Mouse (Mus musculus) heart, adult 2 months (tissue): ENCODE results near the gene Gm49321.

Experiments
- CTCF ChIP-seq: fragments of 200-600 bp; IDR thresholded peaks from 2 replicates; pipeline ENCODE4 v1.8.1; 2022; ENCODE audit warnings: antibody characterized with exemption, mild to moderate bottlenecking, moderate library complexity
- EP300 ChIP-seq: fragments of 200-500 bp; IDR thresholded peaks from 2 replicates; pipeline ENCODE4 v1.6.1; 2011; ENCODE audit warnings: low read depth, low read length, control low read depth; ENCODE audit not compliant: insufficient read depth
- POLR2A ChIP-seq: fragments of 200-500 bp; IDR thresholded peaks from 2 replicates; pipeline ENCODE4 v1.6.1; 2011; ENCODE audit warnings: mild to moderate bottlenecking, low read depth, low read length, control low read depth; ENCODE audit not compliant: insufficient read depth

DNA sequence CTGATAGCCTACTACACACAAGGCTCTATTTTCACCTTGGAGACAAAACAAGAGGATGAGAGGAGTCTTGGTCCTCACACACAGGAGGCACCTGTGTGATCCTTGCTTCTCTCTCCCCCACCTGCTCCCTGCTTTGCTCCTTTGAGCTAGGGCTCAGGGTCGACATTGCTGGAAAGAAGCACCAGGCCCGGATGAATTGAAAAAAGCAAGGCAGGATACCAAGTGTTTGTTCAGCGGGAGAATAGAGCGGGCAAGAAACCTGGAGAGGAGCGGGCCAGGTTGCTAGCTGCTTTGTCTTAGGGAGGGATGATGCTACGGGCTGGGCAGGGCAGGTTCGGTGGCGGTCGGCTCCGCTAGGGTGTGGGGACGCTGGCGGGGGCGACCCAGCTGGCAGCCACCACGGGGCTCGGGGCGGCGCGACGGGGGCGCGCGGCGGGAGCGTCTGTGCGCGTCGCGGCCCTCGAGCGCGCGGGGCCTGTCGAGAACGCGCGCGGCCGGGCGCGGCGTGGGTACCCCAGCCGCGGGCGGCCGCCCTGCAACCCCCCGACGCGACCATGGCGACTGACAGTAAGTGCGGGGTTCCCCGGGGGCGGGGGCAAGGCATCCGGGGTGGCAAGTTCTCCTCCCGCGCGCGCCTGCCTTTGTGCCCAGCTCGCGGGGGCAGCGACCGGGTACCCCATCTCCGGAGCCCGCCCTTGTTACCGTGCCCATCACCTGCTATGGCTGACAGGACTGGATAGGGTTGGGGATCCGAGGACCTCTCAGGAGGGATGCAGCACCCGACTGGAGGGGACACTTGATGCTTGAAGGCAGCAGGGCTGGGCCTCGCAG lies 60.1 kb downstream of the Gm49321 start, which contains the start of gene Syt16:
- TF ChIP-seq POLR2A (no peak), CTCF (no peak), EP300 (no peak)
